Mouse (Mus musculus): ENCODE results near the gene Fto. TPM values are rescaled to one million over a fixed set of nuclear protein-coding genes. Genes with fewer than 3 reads are reported as not detected.

The Fto gene
- polyA plus RNA-seq, 2 experiments from 2014 or later, result 86.2 to 118 TPM

GRCm38 (mm10) chr8:91359511-91359910 is 46.2 kb downstream of the Fto start:
- ATAC-seq, result no peak

- ATAC-seq, result no peak
Measured at GRCm38 (mm10) chr8:91360644-91361357, 47.5 kb downstream of the Fto start.

GRCm38 (mm10) chr8:91363272-91363860 is 50.0 kb downstream of the Fto start:
- ATAC-seq, result no peak

GRCm38 (mm10) chr8:91364216-91364615 is 50.9 kb downstream of the Fto start:
- ATAC-seq, result no peak

- no peak for ATAC-seq
Measured at GRCm38 (mm10) chr8:91365804-91366203, 52.5 kb downstream of the Fto start.

- no peak for ATAC-seq
Measured at GRCm38 (mm10) chr8:91370899-91371298, 57.6 kb downstream of the Fto start.

- no peak for ATAC-seq
Measured at GRCm38 (mm10) chr8:91371995-91372394, 58.7 kb downstream of the Fto start.

GRCm38 (mm10) chr8:91372780-91373577 is 59.7 kb downstream of the Fto start:
- no peak for ATAC-seq

GRCm38 (mm10) chr8:91375054-91375938 is 62.0 kb downstream of the Fto start:
- ATAC-seq, result no peak

- no peak for ATAC-seq
Measured at GRCm38 (mm10) chr8:91376785-91377184, 63.5 kb downstream of the Fto start.

- ATAC-seq, result no peak
Measured at GRCm38 (mm10) chr8:91377275-91377674, 64.0 kb downstream of the Fto start.

GRCm38 (mm10) chr8:91378846-91379499 is 65.6 kb downstream of the Fto start:
- ATAC-seq, result no peak

GRCm38 (mm10) chr8:91380796-91381542 is 67.6 kb downstream of the Fto start:
- no peak for ATAC-seq

GRCm38 (mm10) chr8:91381543-91382106 is 68.3 kb downstream of the Fto start:
- ATAC-seq, result no peak

GRCm38 (mm10) chr8:91383210-91383609 is 69.9 kb downstream of the Fto start:
- ATAC-seq, result no peak

GRCm38 (mm10) chr8:91383811-91384210 is 70.5 kb downstream of the Fto start:
- ATAC-seq, result no peak

GRCm38 (mm10) chr8:91384389-91384788 is 71.1 kb downstream of the Fto start:
- no peak for ATAC-seq

GRCm38 (mm10) chr8:91385808-91386207 is 72.5 kb downstream of the Fto start:
- no peak for ATAC-seq

GRCm38 (mm10) chr8:91390369-91391020 is 77.2 kb downstream of the Fto start:
- no peak for ATAC-seq

GRCm38 (mm10) chr8:91392261-91392660 is 78.9 kb downstream of the Fto start:
- ATAC-seq, result no peak

All from CD4-positive, CD25-positive, alpha-beta regulatory T cell, adult 4 months (primary cell).